Mouse (Mus musculus) v-Abl transformed pro-B cells (cell line): ENCODE data around the gene Zfhx3.

ENCODE experiments used
- in situ Hi-C, 2 experiments: fragments of 400-800 bp; cut with MboI; formaldehyde crosslinking; loops; one replicate each; pipeline ENCODE4 v1.15.1; 2025; ENCODE audit not compliant: unreplicated experiment in 2 of 2

Zfhx3 gene

DNA sequence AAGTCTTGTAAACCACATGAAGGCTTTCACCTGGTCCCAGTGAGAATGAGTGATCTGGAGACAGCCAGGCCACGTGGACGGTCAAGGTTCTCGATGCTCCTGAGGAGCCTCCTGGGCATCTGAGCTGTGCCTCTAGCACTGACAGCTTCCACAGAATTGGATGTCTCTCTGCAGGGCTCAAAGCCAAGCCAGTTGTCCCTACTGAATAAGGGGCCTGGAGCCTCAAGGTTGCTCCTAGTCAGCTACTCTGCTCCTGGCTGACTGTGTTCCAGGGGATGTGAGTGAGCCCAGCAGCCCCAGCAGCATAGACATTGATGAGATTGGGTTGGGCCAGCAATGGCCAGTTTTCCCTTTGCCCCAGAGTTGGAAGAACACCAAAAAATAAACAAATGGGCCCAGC lies 927.9 kb downstream of the Zfhx3 start:
- in situ Hi-C loops: no loop called here

DNA sequence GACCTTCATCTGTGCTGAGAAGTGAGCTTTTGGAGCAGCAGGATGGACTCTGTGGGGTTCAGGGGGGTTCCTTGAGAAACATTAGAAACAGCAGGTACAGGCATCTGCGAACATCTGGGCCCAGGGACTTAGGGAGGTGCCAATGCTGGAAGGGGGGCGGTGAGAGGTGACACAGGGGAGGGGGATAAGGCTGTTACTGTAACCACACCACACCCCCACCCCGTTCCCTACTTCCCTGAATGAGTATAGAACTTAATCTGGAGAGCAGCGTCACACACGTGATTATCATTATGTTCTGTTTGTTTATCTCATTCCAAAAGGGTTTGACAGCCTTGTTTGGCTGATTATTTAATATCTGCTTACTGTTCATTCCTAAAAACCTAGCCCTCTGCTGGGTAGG lies 933.3 kb downstream of the Zfhx3 start:
- in situ Hi-C loops: no loop called here

DNA sequence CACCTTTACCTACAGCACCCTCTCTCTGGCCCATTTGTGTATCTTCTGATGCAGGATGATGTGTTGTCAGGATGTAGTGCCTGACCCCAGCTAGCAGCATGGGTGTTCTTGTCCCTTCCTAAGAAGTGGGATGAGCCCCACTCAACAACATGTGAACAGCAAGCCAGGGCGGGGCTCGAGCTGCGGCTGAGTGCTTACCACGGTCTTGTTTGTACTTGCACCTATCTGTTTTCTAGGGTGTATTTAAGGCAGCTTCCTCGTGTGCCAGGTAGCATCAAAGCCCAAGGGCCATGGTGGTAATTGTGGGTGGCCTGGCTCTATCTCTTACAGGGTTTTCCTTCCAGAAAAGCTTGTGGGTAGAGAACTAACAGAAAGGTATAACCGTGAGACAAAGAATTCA lies 937.7 kb downstream of the Zfhx3 start:
- in situ Hi-C loops: no loop called here

DNA sequence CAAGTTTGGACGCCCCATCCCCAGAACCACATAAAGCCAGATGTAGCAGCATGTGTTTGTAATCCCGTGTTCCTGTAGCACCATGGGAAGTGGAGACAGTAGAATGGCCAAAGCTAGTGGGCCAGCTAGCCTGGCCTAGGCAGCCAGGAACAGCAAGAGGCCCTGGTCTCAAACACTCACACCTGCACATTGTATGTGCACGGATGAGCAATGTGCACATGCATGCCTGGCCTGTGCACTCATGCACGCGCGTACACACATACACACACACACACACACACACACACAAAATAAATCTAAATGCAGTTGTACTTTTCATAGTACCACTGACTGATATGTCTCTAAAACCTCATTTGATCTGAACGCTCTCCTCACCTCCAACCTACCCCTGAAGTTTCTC lies 938.9 kb downstream of the Zfhx3 start:
- in situ Hi-C loops: no loop called here

DNA sequence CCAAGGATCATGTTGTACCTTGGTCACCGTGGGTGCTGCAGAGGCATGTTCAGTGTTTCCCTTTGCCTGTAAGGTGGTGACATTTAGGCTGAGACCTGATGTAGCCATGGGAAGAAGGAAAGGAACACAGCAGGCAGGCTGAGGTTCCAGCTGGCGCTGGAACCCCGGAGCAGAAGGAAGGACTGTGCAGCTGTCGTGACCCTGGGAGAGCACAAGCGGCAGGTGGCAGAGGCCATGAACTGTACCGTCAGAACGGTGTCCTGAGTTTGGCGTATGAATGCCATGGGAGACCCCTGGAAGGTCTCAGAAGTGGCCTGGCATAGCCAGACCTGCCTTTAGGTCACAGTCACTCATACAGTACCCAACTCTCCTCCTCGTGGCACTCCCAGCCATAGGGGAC lies 939.6 kb downstream of the Zfhx3 start:
- in situ Hi-C loops: no loop called here

DNA sequence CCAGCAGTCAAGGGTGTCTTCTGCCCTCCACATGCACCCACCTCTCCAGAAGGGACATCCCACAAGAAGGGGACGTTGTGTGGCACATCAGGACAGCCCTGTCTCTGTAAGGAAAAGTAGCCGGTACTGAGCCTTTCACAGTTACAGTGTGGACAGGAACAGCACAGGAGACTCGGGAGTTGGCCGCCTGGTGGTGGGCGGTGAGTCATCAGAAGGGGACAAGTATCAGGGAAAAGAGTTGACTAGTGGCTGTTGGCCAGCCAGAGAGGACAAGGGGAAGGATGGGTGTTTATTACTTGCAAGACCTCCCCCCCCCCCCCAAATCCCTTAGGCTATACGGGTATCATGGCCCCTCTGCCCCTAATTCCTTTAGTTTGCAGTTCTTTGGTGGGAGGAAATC lies 940.9 kb downstream of the Zfhx3 start:
- in situ Hi-C loops: no loop called here

DNA sequence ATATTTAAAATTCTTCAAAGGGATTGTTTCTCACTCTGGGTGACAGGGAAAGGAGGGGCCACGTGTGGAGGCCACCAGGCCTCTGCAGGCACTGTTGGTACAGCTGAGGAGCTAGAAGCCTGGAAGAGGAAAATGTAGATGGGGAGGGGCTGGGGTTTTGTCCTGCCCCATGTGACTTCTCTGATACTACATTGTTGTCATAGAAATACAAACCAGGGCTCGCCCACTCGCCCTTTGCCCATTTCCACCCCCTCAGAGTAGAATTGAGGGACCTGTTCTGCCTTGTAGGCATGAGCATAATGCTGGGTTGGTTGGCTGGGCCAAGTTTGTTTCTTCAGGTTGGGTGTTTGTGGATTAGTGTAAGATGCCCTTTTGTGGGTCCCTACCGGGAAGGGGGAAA lies 942.5 kb downstream of the Zfhx3 start:
- in situ Hi-C loops: no loop called here

DNA sequence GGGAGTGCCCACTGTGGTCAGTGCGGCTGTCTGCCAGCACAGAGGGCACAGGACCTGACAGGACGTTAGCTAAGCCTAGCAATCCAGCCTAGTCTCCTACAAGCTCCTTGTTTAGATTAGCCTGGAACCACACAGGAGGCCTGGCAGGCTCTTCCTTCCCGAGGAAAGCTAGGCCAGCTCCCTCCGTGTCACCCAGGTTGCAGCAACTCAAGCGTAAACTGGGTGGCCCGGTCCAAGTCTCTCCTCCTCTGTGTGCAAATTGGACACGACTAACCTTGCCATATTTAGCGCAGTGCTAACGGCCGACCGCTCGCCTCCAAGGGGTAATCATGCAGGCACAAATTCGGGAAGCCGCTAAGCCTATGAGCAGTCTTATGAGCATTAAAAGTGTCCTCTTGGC lies 943.0 kb downstream of the Zfhx3 start:
- in situ Hi-C loops: no loop called here

DNA sequence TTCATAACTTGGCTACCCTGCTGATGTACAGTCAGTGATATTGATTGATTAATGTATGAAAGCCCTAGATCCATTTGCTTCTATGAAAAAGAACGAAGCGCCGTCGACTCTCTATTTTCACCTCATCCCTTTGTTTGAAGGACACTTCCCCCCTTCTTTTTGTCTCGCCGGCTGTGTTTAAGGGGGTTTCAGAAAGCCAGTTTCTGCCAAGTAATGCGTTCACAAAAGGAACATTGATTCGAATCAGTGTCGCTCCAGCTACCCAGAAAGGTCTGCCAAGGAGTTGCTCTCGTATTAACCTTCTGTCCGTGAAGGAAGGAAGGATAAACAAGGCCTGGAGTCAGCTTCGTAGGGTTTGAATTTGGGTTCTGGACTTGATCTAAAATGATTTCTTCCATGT lies 943.4 kb downstream of the Zfhx3 start:
- in situ Hi-C loops: no loop called here

DNA sequence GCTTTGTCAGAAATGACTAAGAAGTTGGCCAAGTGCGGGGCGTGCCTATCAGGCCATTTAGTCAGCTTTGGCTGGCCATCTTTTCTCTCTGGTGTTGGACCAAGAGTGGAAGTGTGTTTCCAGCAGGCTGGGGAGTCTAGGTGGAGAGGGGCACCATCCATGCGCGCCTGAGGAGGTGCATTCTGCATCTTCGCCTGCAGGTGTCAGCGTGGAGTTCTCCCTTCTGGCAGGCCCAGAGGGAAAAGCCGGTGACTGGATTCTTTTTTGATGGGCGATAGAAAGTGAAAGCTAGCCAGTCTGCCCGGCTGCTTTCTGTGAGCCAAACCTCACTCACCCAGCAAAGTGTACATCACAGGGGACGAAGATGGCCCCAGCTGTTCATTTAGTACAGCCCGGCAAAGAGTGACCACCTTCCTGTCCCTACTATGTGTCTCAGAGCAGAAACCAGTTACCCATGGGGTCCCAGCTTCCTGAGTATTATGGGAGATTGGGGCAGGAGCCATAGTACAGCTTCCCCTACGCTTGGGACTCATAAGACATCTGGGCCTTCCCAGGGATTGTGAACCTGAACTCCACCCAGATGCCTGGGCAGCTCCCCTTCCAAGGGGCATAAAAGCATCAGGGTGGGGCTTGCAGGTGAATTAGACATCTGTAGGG lies 944.3 kb downstream of the Zfhx3 start:
- in situ Hi-C loops: no loop called here

DNA sequence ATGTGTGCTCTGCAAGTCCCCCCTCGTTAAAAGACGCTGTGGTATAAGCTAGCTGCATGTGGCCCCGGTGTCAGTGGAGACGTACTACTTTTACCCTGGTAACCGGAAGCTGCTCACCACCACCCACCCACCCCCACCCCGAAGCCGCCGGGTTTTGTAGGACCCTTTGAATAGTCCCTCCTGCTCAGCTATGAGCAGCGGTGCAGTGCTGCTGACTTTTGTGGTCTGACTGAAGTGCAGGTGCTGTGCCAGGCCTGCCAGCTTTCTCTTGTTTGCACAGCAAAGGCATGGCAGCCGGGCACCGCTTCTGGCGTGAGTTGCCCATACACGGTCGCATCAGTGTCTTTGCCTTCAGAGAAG lies 944.8 kb downstream of the Zfhx3 start:
- in situ Hi-C loops: no loop called here

DNA sequence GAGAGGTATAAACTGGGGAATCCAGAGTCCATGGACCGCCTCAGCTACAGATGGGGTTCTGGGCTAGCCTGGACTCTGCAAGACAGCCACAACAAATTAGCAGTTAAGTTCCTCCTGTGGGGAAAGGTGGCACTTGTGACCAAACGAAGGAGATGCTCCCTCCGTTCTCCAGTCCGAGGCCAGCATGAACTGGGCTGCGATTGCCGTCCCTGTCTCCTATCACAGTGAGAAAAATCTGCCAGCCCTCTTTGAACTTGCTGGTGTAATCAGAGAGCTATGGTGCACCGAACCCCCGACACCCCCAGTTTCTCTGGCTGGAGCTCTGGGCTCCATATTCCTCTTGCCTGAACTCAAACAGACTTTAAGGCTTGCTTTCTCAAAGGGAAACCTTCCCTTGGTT lies 945.4 kb downstream of the Zfhx3 start:
- in situ Hi-C loops: no loop called here

DNA sequence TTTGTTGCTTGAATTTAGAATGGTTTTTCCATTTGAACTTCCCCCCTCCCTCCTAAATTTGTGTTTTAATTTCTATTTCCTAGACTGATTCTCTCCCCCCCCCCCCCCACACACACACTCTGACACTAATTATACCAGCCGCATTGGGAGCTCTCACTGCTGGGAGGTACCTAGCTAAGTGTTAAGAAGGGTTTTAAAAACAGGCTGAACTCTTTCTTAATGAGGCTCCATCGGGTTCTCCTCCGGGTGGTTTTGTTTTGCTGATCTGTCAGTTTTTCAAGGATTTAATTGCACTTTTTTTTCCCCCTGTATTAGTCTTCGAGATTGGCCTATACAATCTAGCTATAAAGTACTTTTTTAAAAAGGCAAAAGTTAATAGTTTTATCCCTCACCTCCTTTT lies 946.5 kb downstream of the Zfhx3 start:
- in situ Hi-C loops: no loop called here

DNA sequence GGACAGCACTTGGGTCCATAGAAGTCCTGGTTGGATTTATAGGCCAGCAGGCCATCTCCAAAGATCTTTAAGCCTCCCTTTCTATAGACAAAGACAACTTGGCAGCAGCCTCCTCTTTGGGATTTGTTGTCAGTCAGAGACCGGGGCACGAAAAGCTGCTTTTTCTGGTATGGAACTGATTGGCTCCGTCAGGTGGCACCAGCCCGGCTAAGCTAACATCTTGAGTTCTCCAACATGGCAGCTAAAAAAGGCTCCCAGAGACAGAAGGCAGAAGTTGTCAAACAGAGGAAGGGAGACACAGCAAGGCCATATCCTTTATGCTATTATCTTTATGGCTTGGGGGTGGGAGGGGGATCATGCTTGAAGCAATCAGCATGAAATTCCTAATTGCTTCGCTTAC lies 947.0 kb downstream of the Zfhx3 start:
- in situ Hi-C loops: no loop called here

DNA sequence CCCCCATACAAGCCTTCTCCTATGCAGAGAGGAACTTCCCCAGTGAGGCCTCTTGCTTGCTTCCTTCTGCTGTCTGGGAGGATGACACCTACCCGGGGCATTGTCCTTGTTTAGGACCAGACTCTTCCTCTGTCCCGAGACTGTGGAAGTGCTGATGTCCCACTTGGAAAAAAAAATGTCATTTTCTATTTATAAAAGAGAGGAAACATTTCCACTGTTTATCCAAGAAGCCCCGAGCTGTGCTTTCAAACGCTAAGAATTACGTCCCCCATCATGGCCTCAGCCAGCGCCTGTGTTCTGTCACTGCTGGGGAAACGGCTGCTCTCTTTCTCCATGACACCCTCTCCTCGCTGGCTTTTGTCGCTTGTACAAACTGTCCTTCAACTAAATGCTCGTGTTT lies 951.8 kb downstream of the Zfhx3 start:
- in situ Hi-C loops: no loop called here

DNA sequence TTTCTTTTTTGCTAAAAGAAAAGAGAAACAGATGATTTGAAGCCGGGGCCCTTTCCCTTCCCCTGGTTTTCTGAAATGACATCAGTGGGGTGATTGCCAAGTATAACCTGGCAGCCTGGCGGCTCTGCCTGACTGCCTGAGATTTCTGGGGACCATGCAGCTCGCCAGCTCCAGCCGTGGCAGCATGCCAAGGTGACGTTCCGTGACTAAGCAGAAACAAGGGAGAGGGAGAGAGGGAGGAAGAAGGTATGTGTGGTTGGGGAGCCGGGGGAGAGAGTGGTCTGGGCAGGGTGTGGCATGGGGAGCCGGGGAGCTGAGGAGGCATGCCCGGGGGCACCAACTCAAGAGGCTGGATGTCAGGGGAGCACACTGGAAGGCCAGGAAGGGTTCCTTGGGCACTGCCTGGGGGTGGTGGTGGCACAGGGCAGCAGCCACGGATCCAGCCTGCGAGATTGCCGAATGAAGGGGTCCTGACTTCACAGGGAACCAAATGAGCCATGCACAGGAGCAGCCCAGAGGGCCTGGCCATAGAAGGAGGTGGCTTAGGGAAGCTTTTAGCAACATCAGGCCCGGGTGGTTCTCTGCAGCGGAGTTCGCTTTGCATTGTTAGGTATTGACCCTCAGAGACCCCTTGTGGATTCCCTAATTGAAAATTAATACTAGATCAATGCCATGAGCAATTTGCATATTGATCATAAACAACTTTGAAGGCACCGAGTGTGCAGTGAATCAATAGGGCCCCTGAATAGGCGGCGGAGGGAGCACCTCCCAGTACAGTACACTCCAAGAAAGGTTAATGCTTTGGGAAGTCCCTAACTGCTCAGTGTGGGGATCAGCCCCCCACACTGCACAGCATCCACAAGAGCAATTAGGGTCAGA lies 954.3 kb downstream of the Zfhx3 start:
- in situ Hi-C loops: no loop called here

DNA sequence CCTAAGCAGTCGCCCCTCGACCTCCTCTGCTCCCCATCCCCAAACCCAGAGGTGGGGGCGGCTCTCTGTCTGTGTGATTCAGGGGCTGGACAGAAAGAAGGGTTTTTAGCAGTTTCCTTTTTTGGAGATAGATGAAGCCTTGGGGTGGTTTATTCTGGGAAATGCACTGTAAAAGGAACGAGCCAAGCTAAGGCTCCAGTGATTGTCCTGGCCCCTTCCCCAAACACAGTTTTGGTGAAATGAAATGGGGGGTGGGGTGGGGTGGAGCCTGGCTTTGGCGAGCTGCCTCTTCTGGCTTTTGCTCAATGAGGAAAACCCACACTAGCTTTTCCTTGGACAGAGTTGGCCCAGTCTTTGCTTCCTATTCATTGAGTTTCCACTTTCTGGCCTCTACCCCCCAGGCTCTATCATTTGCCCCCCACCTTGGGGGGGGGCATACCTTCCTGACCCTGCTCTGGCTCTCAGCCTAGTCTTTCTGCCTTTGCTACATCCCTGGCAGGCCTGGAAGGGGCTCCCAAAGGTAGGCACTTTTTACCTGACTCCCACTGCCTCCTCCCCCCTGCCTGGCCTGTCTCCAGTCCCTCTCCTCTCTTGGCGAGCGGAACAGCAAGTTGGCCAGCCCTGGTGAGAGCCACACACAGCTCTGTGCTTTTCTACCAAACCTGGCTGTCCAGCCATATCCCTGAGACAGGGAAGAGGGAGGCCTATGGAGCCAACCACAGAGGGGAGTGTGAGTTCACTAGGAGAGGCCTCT lies 955.1 kb downstream of the Zfhx3 start:
- in situ Hi-C loops: no loop called here

DNA sequence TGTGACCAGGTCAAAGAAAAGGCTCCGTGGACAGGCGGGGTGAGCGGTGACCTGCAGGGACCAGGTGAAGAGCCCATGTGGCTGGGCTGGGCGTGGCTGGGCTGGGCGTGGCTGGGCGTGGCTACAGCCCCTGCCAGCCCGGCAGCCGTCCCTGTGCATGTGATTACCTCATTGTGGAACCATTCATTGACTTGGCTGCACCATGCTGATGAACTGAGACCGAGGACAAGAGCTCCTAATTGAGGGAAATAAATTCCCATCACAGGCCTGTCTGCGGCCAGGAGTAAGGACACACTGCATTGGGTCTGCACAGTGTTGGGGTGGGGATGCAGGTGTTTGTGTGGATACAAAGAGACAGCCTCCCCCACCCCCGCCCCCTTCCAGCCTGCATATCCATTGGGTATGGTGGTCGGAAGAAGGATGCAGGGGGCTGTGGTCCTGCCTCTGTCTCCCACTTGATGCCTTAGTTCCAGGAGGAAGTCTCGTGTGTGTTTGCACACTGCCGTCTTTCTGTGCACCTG lies 956.9 kb downstream of the Zfhx3 start:
- in situ Hi-C loops: no loop called here

DNA sequence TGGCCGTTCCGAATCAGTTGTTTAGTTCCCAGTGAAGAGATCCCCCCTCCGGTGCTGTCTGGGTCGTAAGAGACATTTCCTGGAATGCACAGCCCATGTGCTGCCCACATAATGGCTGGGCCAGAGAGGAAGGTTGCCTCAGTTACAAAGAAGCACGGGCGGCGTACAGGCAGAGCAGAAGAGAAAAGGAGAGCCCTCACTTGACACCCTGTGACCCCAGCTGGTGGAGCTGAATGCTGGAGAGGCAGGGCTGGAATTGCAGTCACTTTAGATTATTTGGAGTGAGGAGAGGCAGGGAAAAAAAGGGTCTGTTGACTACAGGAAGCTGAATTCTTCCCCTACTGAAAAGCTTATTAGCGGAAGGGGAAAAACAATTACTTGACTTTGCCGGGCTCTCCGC lies 958.1 kb downstream of the Zfhx3 start:
- in situ Hi-C loops: no loop called here

DNA sequence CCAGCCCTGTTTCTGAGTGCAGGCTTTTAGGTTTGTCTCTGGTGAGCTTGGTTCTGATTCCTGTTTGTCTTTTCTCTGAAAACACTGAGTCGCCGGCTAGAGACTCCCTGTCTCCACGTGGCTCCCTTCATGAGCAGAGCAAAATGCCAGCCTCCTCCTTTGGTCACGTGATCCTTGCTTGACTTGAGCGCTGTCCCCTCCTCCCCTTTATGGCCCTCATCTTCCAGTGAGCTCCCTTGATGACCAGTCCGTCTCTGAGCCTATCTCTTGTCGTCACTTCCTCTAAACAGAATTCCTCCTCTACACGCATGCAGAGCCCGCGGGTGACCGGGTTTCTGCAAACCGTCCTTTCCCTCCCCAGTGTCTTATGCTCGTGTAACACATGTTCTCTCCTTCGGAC lies 958.8 kb downstream of the Zfhx3 start:
- in situ Hi-C loops: no loop called here

DNA sequence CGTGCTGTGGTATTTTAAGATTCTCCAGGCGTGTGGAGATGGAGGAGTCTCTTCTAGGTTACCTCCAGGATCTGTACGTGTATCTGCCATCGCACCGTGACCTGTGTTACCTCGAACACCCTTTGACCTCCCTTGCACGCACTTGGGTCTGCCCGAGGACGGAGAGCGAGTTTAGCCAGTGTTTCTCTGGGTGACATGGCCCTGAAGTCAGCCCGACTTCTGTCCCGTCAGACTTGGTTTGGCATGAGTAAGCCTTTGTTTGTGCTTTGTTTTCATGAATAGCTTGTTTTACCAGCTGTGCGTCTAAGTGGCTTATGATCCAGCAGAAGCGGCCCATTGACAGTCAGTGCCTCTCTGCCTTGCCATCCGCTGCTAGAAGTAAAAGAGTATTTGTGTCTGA lies 961.1 kb downstream of the Zfhx3 start:
- in situ Hi-C loops: no loop called here
